Mouse (Mus musculus) forebrain, embryonic 14.5 days (tissue): ENCODE data around the gene Golt1b. TPM values are rescaled to one million over a fixed set of nuclear protein-coding genes. Genes with fewer than 3 reads are reported as not detected.

Experiments
- ATAC-seq: fragments of 200-750 bp; cut with Nextera tagmentation; 2 replicates; pipeline ENCODE4 v1.8.0; 2017; ENCODE audit warnings: mild to moderate bottlenecking, moderate library complexity
- DNase-seq: peaks from one replicate; pipeline ENCODE4 v3.0.0-alpha.2; 2015; ENCODE audit warnings: low spot score
- H3K27ac ChIP-seq: fragments of 300-500 bp; sonication (generic); 2 replicates; pipeline ENCODE4 v1.5.1; 2014; ENCODE audit warnings: low read depth, mild to moderate bottlenecking, control low read depth, low read length, moderate library complexity
- H3K27me3 ChIP-seq: fragments of 300-500 bp; sonication (generic); replicated peaks from 2 replicates; pipeline ENCODE4 v1.6.1; 2014; ENCODE audit warnings: low read length, control low read depth, mixed read lengths; ENCODE audit not compliant: control insufficient read depth, insufficient read depth
- H3K36me3 ChIP-seq: fragments of 300-500 bp; sonication (generic); 2 replicates; pipeline ENCODE4 v1.6.1; 2014; ENCODE audit warnings: low read length, control low read depth; ENCODE audit not compliant: control insufficient read depth, insufficient read depth
- H3K4me1 ChIP-seq: fragments of 300-500 bp; sonication (generic); 2 replicates; pipeline ENCODE4 v1.6.1; 2014; ENCODE audit warnings: antibody characterized with exemption, low read length, control low read depth; ENCODE audit not compliant: control insufficient read depth, insufficient read depth
- H3K4me2 ChIP-seq: fragments of 300-500 bp; sonication (generic); 2 replicates; pipeline ENCODE4 v1.6.1; 2014; ENCODE audit warnings: mild to moderate bottlenecking, control low read depth, low read length
- H3K4me3 ChIP-seq: fragments of 300-500 bp; sonication (generic); 2 replicates; pipeline ENCODE4 v1.5.1; 2014; ENCODE audit warnings: low read depth, low read length, control low read depth
- H3K9ac ChIP-seq: fragments of 300-500 bp; sonication (generic); 2 replicates; pipeline ENCODE4 v1.6.1; 2014; ENCODE audit warnings: mild to moderate bottlenecking, low read length, control low read depth, moderate library complexity
- H3K9me3 ChIP-seq: fragments of 300-500 bp; sonication (generic); replicated peaks from 2 replicates; pipeline ENCODE4 v1.6.1; 2016; ENCODE audit warnings: low read length, control low read depth, mixed read lengths; ENCODE audit not compliant: control insufficient read depth
- WGBS: fragments of 180-500 bp; shearing (Covaris S2); extraction: QIAGEN DNeasy Blood & Tissue Kit; methylation state at CpG from one replicate; pipeline ENCODE4 v1.1.7; 2014; 5-methylcytosine and 5-hydroxymethylcytosine counted together
- polyA plus RNA-seq: library from polyadenylated mRNA; unstranded; fragments of >200 nt; fragmentation: Nextera tagmentation; extraction: Ambion mirVana; gene quantifications from 2 replicates; pipeline ENCODE4 v1.2.1, GENCODE M21; 2014

The Golt1b gene
- polyA plus RNA-seq, 1 experiment from 2014 or later = 99.4 TPM

- Histone ChIP-seq H3K27ac (no peak overlapping the region), H3K36me3 (peaks cover 84% of the 10 kb centered on the region), H3K4me3 (no peak overlapping the region), H3K27me3 (no peaks in the 10 kb centered on the region), H3K4me2 (no peak overlapping the region), H3K9ac (no peak overlapping the region), H3K9me3 (no peaks in the 10 kb centered on the region), H3K4me1 (no peaks in the 10 kb centered on the region)
- DNase-seq = no peak
- no peak for ATAC-seq
- 83% methylated on average over 7 of the region's 7 CpGs for WGBS
These were observed 29.9 kb upstream of the Golt1b start for GRCm38 (mm10) chr6:142357106-142357505.

GRCm38 (mm10) chr6:142362036-142362435, 25.0 kb upstream of the Golt1b start:
- 94% methylated on average over 6 of the region's 6 CpGs for WGBS
- DNase-seq = no peak

GRCm38 (mm10) chr6:142363019-142363576, 23.9 kb upstream of the Golt1b start:
- H3K4me3 ChIP-seq = no peak overlapping the region
- H3K27ac ChIP-seq = no peak overlapping the region
- H3K9ac ChIP-seq = no peak overlapping the region
- DNase-seq (peak; percentile 17), ATAC-seq (no peak)
- no peaks in the 10 kb centered on the region for H3K27me3 ChIP-seq
- H3K9me3 ChIP-seq = no peaks in the 10 kb centered on the region
- WGBS = 67% methylated on average over 9 of the region's 9 CpGs
- H3K4me1 ChIP-seq = no peaks in the 10 kb centered on the region
- H3K4me2 ChIP-seq = no peak overlapping the region
- H3K36me3 ChIP-seq = peaks cover 81% of the 10 kb centered on the region

More at GRCm38 (mm10) chr6:142362036-142362435, 25.0 kb upstream of the Golt1b start:
- no peak overlapping the region for H3K4me2 ChIP-seq
- H3K9me3 ChIP-seq = no peaks in the 10 kb centered on the region
- H3K27ac ChIP-seq = no peak overlapping the region
- no peak overlapping the region for H3K4me3 ChIP-seq
- no peak for ATAC-seq
- H3K36me3 ChIP-seq = peaks cover 78% of the 10 kb centered on the region
- no peak overlapping the region for H3K9ac ChIP-seq
- no peaks in the 10 kb centered on the region for H3K4me1 ChIP-seq
- H3K27me3 ChIP-seq = no peaks in the 10 kb centered on the region

- Histone ChIP-seq H3K4me2 (no peak overlapping the region), H3K9ac (no peak overlapping the region), H3K27me3 (no peaks in the 10 kb centered on the region), H3K4me1 (no peaks in the 10 kb centered on the region), H3K36me3 (peaks cover 77% of the 10 kb centered on the region), H3K4me3 (no peak overlapping the region), H3K9me3 (no peaks in the 10 kb centered on the region), H3K27ac (no peak overlapping the region)
- DNase-seq (no peak), ATAC-seq (no peak)
- WGBS = 95% methylated on average over 8 of the region's 8 CpGs
These were observed 21.1 kb upstream of the Golt1b start for GRCm38 (mm10) chr6:142365742-142366472.

- Histone ChIP-seq H3K4me3 (no peak overlapping the region), H3K9ac (no peak overlapping the region), H3K4me1 (no peaks in the 10 kb centered on the region), H3K27me3 (no peaks in the 10 kb centered on the region), H3K9me3 (no peaks in the 10 kb centered on the region), H3K36me3 (peaks cover 75% of the 10 kb centered on the region), H3K27ac (no peak overlapping the region), H3K4me2 (no peak overlapping the region)
- DNase-seq (no peak), ATAC-seq (no peak)
- WGBS = 92% methylated on average over 10 of the region's 10 CpGs
These were observed 20.5 kb upstream of the Golt1b start for GRCm38 (mm10) chr6:142366473-142367018.

- 100% methylated on average over 3 of the region's 3 CpGs for WGBS
- H3K27ac ChIP-seq = no peak overlapping the region
- ATAC-seq = no peak
- H3K9me3 ChIP-seq = no peaks in the 10 kb centered on the region
- H3K4me3 ChIP-seq = no peak overlapping the region
- no peak for DNase-seq
- no peak overlapping the region for H3K9ac ChIP-seq
- no peak overlapping the region for H3K4me2 ChIP-seq
- H3K27me3 ChIP-seq = no peaks in the 10 kb centered on the region
- peaks cover 77% of the 10 kb centered on the region for H3K36me3 ChIP-seq
- H3K4me1 ChIP-seq = no peaks in the 10 kb centered on the region
These were observed 19.5 kb upstream of the Golt1b start for GRCm38 (mm10) chr6:142367565-142367964.

- ATAC-seq = no peak
- Histone ChIP-seq H3K4me2 (no peak overlapping the region), H3K9me3 (no peaks in the 10 kb centered on the region), H3K27ac (no peak overlapping the region), H3K4me3 (no peak overlapping the region), H3K4me1 (no peaks in the 10 kb centered on the region), H3K9ac (no peak overlapping the region), H3K36me3 (peaks cover 77% of the 10 kb centered on the region), H3K27me3 (no peaks in the 10 kb centered on the region)
- WGBS = 95% methylated on average over 3 of the region's 3 CpGs
- DNase-seq = no peak
These were observed 17.5 kb upstream of the Golt1b start for GRCm38 (mm10) chr6:142369568-142369967.

GRCm38 (mm10) chr6:142377081-142377480, 9.9 kb upstream of the Golt1b start:
- H3K27me3 ChIP-seq = no peaks in the 10 kb centered on the region
- H3K9ac ChIP-seq = no peak overlapping the region
- H3K36me3 ChIP-seq = peaks cover 50% of the 10 kb centered on the region
- ATAC-seq (no peak), DNase-seq (no peak)
- no peaks in the 10 kb centered on the region for H3K4me1 ChIP-seq
- no peak overlapping the region for H3K27ac ChIP-seq
- no peak overlapping the region for H3K4me2 ChIP-seq
- H3K9me3 ChIP-seq = no peaks in the 10 kb centered on the region
- 61% methylated on average over 1 of the region's 1 CpGs for WGBS
- H3K4me3 ChIP-seq = no peak overlapping the region
